Mouse (Mus musculus) myocyte (in vitro differentiated cells): ENCODE results near the gene Rabepk.

Experiments used
- CEBPB ChIP-seq: IDR thresholded peaks from 2 replicates; pipeline ENCODE4 v1.6.1; 2011; ENCODE audit warnings: mild to moderate bottlenecking, moderate library complexity; ENCODE audit not compliant: poor library complexity, insufficient read depth, severe bottlenecking
- E2F4 ChIP-seq: IDR thresholded peaks from one replicate; pipeline ENCODE4 v1.6.1; 2011; ENCODE audit warnings: mild to moderate bottlenecking, control low read depth, moderate library complexity; ENCODE audit not compliant: insufficient read depth
- POLR2A ChIP-seq: IDR thresholded peaks from one replicate; pipeline ENCODE4 v1.6.1; 2011; ENCODE audit warnings: low read depth, mild to moderate bottlenecking, control low read depth, moderate library complexity; ENCODE audit not compliant: insufficient read length
- POLR2AphosphoS2 ChIP-seq: IDR thresholded peaks from one replicate; pipeline ENCODE4 v1.6.1; 2011; ENCODE audit warnings: low read depth, control low read depth; ENCODE audit not compliant: insufficient read length

DNA sequence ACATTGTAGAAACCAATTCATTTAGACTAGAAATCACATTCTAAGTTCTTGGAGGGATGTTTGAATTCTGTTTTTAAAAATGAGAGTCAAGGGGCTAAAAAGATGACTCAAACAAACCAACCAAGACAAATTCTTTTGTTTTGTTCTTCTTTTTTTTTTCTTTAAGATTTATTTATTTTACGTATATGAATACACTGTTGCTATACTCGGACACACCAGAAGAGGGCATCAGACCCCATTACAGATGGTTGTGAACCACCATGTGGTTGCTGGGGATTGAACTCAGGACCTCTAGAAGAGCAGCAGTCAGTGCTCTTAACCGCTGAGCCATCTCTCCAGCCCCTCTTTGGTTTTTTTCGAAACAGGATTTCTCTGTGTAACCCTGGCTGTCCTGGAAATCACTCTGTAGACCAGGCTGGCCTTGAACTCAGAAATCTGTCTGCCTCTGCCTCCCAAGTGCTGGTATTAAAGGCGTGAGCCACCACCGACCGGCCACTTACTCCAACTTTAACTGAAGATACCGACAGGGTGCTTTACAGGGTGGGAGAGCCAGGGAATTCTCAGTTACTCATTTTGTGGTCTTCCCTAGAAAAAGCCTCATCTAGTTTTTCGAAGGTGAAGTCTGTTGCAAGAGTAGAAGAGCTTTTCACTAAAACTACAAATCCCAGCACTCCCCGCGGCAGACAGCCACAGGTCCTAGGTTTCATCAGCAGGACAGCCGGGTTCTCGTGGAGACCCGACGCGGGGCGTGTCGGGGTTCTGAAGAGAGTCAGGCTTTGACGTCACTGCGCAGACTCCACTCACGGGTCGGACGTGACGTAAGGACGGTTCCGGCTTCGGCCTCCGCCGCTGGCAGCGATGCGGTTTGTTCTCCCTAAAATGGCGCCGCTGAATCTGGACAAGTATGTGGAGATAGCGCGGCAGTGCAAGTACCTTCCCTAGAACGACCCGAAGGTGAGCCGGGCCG lies 2.1 kb upstream of the Rabepk start:
- peak; percentile 92 for TF ChIP-seq POLR2A
- peak; percentile 94 for TF ChIP-seq POLR2AphosphoS2
- TF ChIP-seq CEBPB, result peak; percentile 82; the same call in 1 of the 2 replicates
- no peak for TF ChIP-seq E2F4
